Mouse (Mus musculus): ENCODE data around the gene Acot7. TPM values are rescaled to one million over a fixed set of nuclear protein-coding genes. Genes with fewer than 3 reads are reported as not detected.
A peak's percentile ranks its signal among the peaks of the same experiment; 100 is the strongest.
"Not testable (repeated sequence)": the region's sequence is repeated elsewhere in the genome, so short reads cannot be mapped to it uniquely, and the experiment has no call there.

The Acot7 gene
- polyA plus RNA-seq, 1 experiment from 2014 or later = 58.4 TPM

- not testable (repeated sequence) for H3K4me2 ChIP-seq; H3K36me3 ChIP-seq; H3K9me3 ChIP-seq (replicated peaks); H3K27me3 ChIP-seq; ATAC-seq (replicated peaks; ENCODE audit: insufficient number of reproducible peaks, insufficient read depth, low FRiP score, low read depth); H3K4me3 ChIP-seq; H3K27ac ChIP-seq; H3K9ac ChIP-seq
- 48% methylated on average over 4 of the region's 4 CpGs for WGBS
- peaks cover 13% of the 10 kb centered on the region for H3K4me1 ChIP-seq (replicated peaks)
Measured at GRCm38 (mm10) chr4:152230331-152230730, 52.4 kb downstream of the Acot7 start.

DNA sequence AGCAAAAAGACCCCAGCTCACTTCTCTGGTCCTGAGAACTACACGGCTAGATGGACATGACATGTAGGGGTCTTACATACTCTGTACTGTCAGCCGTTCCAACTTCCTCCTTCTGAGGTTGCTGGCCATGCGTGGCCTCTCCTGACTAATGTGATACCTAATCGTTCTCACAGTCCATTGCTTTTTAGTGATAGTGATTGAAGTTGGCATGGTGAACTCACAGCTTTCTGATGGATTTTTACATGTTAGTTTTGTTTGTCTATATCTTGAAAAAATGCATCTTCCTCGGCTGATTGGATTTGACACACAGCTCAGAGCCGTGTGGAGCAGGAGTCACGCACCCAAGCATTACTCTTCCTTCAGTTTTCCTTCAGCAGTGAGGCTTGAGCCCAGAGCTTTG, 53.4 kb downstream of the Acot7 start:
- Histone ChIP-seq H3K36me3 (peaks cover 7% of the 10 kb centered on the region; the same call in 1 of the 2 replicates), H3K4me2 (no peak overlapping the region), H3K4me3 (no peak overlapping the region), H3K9me3 (replicated peaks) (no peaks in the 10 kb centered on the region), H3K4me1 (replicated peaks) (peaks cover 13% of the 10 kb centered on the region), H3K9ac (no peak overlapping the region), H3K27ac (no peak overlapping the region), H3K27me3 (no peaks in the 10 kb centered on the region)
- 78% methylated on average over 7 of the region's 7 CpGs for WGBS
- ATAC-seq (replicated peaks; ENCODE audit: insufficient number of reproducible peaks, insufficient read depth, low FRiP score, low read depth) = no peak

DNA sequence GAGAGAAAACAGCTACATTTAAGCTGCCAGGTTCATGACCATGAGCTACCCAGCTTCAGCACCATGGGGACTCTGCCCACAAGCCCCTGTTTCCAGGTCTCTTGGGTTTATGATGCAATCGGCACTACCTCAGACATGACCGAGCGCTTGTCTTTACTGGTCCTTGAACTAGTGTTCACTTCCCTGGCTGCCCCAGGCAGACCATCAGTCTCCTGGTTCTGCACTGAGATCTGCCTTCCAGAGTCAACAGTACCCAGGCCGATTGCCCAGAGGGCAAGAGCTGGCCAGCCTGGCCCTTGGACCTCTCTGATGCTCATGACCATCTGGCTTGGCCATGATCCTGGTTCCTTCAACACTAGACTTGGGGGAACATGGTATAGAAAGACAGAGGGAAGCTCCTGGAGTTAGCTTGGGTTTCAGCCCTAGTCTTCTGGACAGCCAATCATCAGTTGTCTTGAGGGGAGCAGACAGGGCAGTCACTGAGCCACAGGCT, 54.5 kb downstream of the Acot7 start:
- no peaks in the 10 kb centered on the region for H3K27me3 ChIP-seq
- H3K9ac ChIP-seq = no peak overlapping the region
- peaks cover 10% of the 10 kb centered on the region; the same call in 1 of the 2 replicates for H3K36me3 ChIP-seq
- no peak overlapping the region for H3K4me2 ChIP-seq
- H3K9me3 ChIP-seq (replicated peaks) = no peaks in the 10 kb centered on the region
- 89% methylated on average over 4 of the region's 4 CpGs for WGBS
- peaks cover 13% of the 10 kb centered on the region for H3K4me1 ChIP-seq (replicated peaks)
- ATAC-seq (replicated peaks; ENCODE audit: insufficient number of reproducible peaks, insufficient read depth, low FRiP score, low read depth) = no peak
- no peak overlapping the region for H3K4me3 ChIP-seq
- H3K27ac ChIP-seq = no peak overlapping the region

DNA sequence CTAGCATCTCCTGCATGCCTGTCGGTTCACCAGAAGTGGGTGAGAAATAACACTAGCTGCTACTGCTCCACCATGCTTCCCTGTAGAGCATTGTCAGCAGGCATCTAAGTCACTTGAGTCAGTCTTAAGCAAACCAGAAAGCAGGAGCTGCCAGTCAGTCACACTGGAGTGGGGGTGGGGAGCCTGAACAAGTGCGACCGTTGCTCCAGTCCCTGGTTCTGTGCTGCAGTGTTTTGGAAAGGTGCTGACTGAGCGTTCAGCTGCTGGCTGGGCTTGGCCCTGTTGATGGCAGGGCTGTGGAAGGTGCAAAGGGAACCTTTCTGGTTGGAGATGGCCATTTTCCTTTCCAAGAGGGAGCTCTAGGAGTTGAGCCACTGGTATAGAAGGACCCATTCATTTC, 62.0 kb downstream of the Acot7 start:
- no peak for ATAC-seq (replicated peaks; ENCODE audit: insufficient number of reproducible peaks, insufficient read depth, low FRiP score, low read depth)
- Histone ChIP-seq H3K4me1 (replicated peaks) (peaks cover 48% of the 10 kb centered on the region), H3K4me2 (no peak overlapping the region), H3K36me3 (peaks cover 9% of the 10 kb centered on the region; the same call in 1 of the 2 replicates), H3K9ac (no peak overlapping the region), H3K9me3 (replicated peaks) (no peaks in the 10 kb centered on the region), H3K4me3 (no peak overlapping the region), H3K27ac (no peak overlapping the region), H3K27me3 (no peaks in the 10 kb centered on the region)
- WGBS = 53% methylated on average over 4 of the region's 4 CpGs

DNA sequence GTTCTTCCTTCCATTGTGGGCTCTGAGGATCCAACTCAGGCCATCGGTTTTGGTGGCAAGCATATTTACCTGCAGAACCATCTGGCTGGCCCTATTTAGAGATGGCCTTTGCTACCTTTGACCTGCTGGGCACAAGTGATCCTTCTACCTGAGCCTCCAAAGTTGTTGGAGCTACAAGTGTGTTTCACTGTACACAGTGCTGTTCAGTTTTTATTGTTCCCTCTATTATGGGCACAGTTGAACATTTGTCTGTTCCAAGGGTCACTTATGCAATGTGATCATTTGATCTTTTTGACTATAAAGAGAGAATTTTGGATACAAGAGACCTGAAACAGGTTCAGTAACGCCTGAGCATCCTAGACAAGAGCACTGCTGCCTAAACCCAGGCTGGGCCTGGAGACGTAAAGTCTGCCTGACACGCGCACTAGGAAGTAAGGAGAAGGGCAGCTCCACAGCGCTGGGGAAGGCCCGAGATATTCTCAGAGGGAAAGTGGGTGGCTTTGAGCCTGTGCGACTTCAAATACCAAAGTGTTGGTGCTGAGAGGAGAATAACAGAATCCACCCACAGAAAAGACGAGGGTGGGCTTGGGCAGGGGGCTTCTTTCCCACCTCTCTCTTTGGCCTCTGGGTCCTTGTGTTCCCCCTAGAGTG, 65.4 kb downstream of the Acot7 start:
- 75% methylated on average over 9 of the region's 9 CpGs for WGBS
- no peaks in the 10 kb centered on the region for H3K27me3 ChIP-seq
- H3K4me3 ChIP-seq = no peak overlapping the region
- no peak overlapping the region for H3K4me2 ChIP-seq
- H3K9ac ChIP-seq = no peak overlapping the region
- no peaks in the 10 kb centered on the region for H3K9me3 ChIP-seq (replicated peaks)
- peaks cover 79% of the 10 kb centered on the region for H3K4me1 ChIP-seq (replicated peaks)
- no peak overlapping the region for H3K27ac ChIP-seq
- H3K36me3 ChIP-seq = no peaks in the 10 kb centered on the region
- no peak for ATAC-seq (replicated peaks; ENCODE audit: insufficient number of reproducible peaks, insufficient read depth, low FRiP score, low read depth)

DNA sequence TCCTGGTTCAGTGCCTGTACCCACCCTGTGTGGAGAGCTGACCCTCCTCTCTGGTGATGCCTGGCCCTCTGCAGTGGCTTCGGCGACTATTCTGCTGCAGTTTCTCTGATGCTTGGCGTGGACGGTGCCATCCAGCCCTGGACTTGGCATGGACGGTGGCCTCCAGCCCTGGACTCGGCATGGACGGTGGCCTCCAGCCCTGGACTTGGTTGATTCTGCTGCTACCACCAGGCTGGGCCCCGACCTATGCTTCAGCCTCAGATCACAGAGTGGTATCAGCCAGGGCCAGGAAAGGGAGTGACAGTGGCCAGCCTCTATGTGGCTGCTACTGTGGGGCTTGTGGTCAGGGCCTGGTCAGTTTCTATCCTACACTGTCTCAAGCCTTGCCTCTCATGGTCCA, 66.0 kb downstream of the Acot7 start:
- WGBS = 93% methylated on average over 8 of the region's 8 CpGs
- Histone ChIP-seq H3K9ac (0 out of 2 replicates have a peak overlapping the region, but pooled peaks have one; percentile 22), H3K4me3 (no peak overlapping the region), H3K9me3 (replicated peaks) (no peaks in the 10 kb centered on the region), H3K4me2 (no peak overlapping the region), H3K36me3 (peaks cover 3% of the 10 kb centered on the region; the same call in 1 of the 2 replicates), H3K4me1 (replicated peaks) (peaks cover 74% of the 10 kb centered on the region), H3K27ac (peak overlapping the region; percentile 91; the same call in 1 of the 2 replicates), H3K27me3 (no peaks in the 10 kb centered on the region)
- ATAC-seq (replicated peaks; ENCODE audit: insufficient number of reproducible peaks, insufficient read depth, low FRiP score, low read depth) = no peak

DNA sequence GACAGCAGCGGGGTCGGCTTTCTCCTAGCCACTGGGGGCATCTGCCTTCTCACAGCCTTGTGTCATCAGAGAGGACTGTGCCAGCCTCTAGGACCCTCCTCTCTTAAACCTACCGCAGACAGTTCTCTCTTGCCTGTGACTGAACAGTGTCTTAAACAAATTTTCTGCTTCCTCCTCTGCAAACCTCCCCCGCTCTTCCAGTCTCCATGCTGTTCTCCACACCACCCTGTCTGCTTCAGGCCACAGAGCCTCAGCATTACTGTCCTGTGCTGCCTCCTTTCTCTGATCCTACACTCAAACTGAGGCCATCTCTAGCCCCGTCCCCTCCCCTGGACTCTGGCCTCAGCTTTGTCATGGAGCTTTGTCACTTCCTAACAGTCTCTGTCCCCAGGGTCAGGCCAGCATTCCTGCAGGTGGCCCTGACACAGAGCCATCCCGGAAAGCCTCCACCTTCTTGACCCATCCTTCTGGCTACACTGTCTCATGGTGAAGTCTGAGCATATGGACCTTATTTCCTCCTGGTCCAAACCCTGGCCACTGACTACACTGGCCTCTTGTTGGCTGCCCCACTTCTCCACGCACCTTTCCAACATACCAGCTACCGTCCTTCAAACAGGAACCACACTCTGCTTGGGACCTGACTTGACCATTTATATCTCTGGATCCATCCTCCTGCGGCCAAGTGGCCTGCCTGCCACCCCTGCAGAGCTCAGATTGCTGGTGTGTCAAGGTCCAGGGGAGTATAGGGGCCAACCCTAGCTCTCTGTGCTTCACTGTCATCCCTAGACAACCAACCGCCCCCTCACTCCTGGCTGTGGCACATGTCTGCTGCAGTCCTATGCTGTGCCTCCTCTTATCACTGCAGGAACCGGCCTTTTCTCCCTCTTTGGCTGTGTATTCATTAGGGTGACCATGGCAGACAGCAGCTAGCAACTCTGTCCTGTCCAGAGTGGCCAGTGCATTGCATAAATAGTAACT, 66.9 kb downstream of the Acot7 start:
- Histone ChIP-seq H3K4me1 (replicated peaks) (peaks cover 68% of the 10 kb centered on the region), H3K27ac (peak overlapping the region; percentile 91), H3K9me3 (replicated peaks) (no peaks in the 10 kb centered on the region), H3K4me3 (no peak overlapping the region), H3K4me2 (no peak overlapping the region), H3K9ac (peak overlapping the region; percentile 22; the same call in 1 of the 2 replicates), H3K27me3 (no peaks in the 10 kb centered on the region), H3K36me3 (peaks cover 3% of the 10 kb centered on the region; the same call in 1 of the 2 replicates)
- 62% methylated on average over 11 of the region's 11 CpGs for WGBS
- ATAC-seq (replicated peaks; ENCODE audit: insufficient number of reproducible peaks, insufficient read depth, low FRiP score, low read depth) = no peak

DNA sequence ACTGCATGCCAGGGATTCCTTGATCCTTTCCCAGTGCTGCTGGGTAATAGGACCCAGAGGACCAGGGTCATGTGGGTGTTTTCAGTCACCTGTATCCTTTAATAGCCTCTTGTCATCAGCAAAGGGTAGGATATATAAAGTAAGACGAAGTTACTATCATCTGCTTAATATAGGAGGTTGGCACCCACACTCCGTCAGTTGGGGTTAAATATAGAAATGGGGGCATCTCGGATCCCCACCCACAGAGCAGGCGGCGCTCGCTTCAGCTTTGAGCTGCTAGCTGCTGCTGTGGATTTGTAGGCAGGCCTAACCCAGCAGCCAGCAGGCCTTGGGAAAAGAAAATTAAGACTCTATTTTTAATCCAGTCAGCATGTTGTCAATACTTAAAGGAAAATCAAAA, 68.1 kb downstream of the Acot7 start:
- Histone ChIP-seq H3K4me2 (no peak overlapping the region), H3K27me3 (no peaks in the 10 kb centered on the region), H3K36me3 (peaks cover 6% of the 10 kb centered on the region; the same call in 1 of the 2 replicates), H3K27ac (peak overlapping the region; percentile 91), H3K4me1 (replicated peaks) (peaks cover 58% of the 10 kb centered on the region), H3K9ac (no peak overlapping the region), H3K9me3 (replicated peaks) (no peaks in the 10 kb centered on the region), H3K4me3 (no peak overlapping the region)
- 45% methylated on average over 6 of the region's 6 CpGs for WGBS
- peak; percentile 78 for ATAC-seq (replicated peaks; ENCODE audit: insufficient number of reproducible peaks, insufficient read depth, low FRiP score, low read depth)

- ATAC-seq (replicated peaks; ENCODE audit: insufficient number of reproducible peaks, insufficient read depth, low FRiP score, low read depth) = no peak
- H3K4me1 ChIP-seq (replicated peaks) = peaks cover 54% of the 10 kb centered on the region
- no peaks in the 10 kb centered on the region for H3K27me3 ChIP-seq
- H3K36me3 ChIP-seq = peaks cover 6% of the 10 kb centered on the region; the same call in 1 of the 2 replicates
- peak overlapping the region; percentile 28; the same call in 1 of the 2 replicates for H3K9ac ChIP-seq
- WGBS = 49% methylated on average over 3 of the region's 3 CpGs
- H3K4me2 ChIP-seq = no peak overlapping the region
- H3K4me3 ChIP-seq = no peak overlapping the region
- H3K27ac ChIP-seq = peak overlapping the region; percentile 91
- H3K9me3 ChIP-seq (replicated peaks) = no peaks in the 10 kb centered on the region
Measured at GRCm38 (mm10) chr4:152247195-152247594, 69.3 kb downstream of the Acot7 start.

- Histone ChIP-seq H3K4me3 (no peak overlapping the region), H3K27me3 (no peaks in the 10 kb centered on the region), H3K4me1 (replicated peaks) (peaks cover 62% of the 10 kb centered on the region), H3K4me2 (no peak overlapping the region), H3K36me3 (peaks cover 6% of the 10 kb centered on the region; the same call in 1 of the 2 replicates), H3K9ac (no peak overlapping the region), H3K9me3 (replicated peaks) (no peaks in the 10 kb centered on the region), H3K27ac (no peak overlapping the region)
- 91% methylated on average over 6 of the region's 6 CpGs for WGBS
- ATAC-seq (replicated peaks; ENCODE audit: insufficient number of reproducible peaks, insufficient read depth, low FRiP score, low read depth) = no peak
Measured at GRCm38 (mm10) chr4:152250615-152251014, 72.7 kb downstream of the Acot7 start.

DNA sequence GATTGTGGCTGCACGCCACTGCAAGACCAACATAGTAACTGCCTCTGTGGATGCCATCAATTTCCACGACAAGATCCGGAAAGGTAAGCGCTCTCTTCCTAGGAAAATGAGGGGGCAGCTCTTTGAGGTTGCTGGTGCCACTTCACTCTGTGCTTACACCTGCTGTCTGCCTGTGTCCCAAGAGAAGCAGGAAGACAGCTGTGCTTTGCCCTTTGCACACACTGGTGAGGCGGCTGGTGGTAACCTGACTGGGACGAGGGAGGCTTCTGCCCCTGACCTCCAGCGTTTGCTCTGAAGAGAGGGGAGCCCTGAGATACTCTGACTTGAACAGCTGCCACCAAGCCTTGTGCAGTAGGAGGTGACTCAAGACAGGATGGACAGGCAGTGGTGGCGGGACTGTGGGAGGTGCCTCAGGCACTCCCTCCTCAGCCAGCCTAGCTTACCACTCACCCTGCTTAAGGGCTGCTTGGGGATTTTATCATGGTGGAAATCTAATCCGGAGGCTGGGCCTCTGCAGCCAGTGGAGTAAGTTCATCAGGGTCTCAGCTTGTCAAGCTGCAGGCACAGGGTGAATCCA, 75.3 kb downstream of the Acot7 start:
- Histone ChIP-seq H3K4me1 (replicated peaks) (peaks cover 63% of the 10 kb centered on the region), H3K36me3 (peaks cover 6% of the 10 kb centered on the region; the same call in 1 of the 2 replicates), H3K27ac (peak overlapping the region; percentile 61), H3K9me3 (replicated peaks) (no peaks in the 10 kb centered on the region), H3K27me3 (no peaks in the 10 kb centered on the region), H3K4me3 (no peak overlapping the region), H3K9ac (no peak overlapping the region), H3K4me2 (no peak overlapping the region)
- no peak for ATAC-seq (replicated peaks; ENCODE audit: insufficient number of reproducible peaks, insufficient read depth, low FRiP score, low read depth)
- WGBS = 58% methylated on average over 9 of the region's 9 CpGs

All from heart, embryonic 15.5 days (tissue).